Mouse (Mus musculus) gastrocnemius, adult 18-20 months (tissue): ENCODE measurements at regions not wholly inside any gene's neighbourhood (a gene's known extent, or its start where the extent isn't known, plus 50 kb on each side); places are given as distances from the start of the nearest gene placed in this dataset.
"Not testable (repeated sequence)": the region's sequence is repeated elsewhere in the genome, so short reads cannot be mapped to it uniquely, and the experiment has no call there.

Source experiments
- DNase-seq: peaks from one replicate; pipeline ENCODE4 v3.0.0; 2021; ENCODE audit warnings: low spot score

- no peak for DNase-seq
Observed at GRCm38 (mm10) chr3:21726747-21727505, 349.5 kb upstream of the Tbl1xr1 start.

- no peak for DNase-seq
Observed at GRCm38 (mm10) chr3:21728019-21728418, 348.4 kb upstream of the Tbl1xr1 start.

GRCm38 (mm10) chr3:21729328-21729727, 347.1 kb upstream of the Tbl1xr1 start:
- no peak for DNase-seq

DNA sequence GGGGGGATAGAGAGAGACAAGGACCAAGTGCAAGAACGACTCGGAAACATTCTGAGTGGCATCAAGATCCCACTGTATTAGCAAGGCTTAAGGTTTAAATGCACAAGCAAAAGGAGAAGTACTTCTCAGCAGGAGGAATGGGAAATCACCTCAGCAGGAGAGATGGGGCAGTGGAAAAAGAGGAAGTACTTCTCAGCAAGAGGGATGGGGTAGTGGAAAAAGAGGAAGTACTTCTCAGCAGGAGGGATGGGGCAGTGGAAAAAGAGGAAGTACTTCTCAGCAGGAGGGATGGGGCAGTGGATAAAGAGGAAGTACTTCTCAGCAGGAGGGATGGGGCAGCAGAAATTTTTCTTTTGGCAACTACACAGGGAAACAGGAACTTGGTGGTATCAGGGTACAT, 340.8 kb upstream of the Tbl1xr1 start:
- DNase-seq = not testable (repeated sequence)

GRCm38 (mm10) chr3:21739720-21740119, 336.7 kb upstream of the Tbl1xr1 start:
- no peak for DNase-seq

DNA sequence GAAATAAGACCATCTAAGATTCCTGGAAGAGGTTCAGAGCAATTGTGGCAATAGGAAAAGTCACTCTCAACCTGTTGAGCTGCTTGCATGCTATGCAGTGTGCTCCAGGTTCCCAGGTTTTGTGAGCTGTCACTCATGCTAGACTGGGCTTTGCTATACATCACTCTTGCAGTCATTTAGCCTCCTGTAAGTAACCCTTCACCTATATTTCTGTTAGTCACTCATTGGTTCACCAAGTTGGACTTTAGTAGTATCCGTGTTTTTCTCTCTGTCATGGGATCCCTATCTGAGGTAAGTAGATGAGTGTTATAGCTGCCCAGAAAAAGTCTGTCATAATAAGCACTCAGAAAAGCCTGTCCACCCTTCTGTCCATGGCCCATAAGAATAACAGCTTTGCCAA, 332.3 kb upstream of the Tbl1xr1 start:
- no peak for DNase-seq

GRCm38 (mm10) chr3:21760516-21761218, 315.8 kb upstream of the Tbl1xr1 start:
- no peak for DNase-seq

GRCm38 (mm10) chr3:21761219-21761600, 315.2 kb upstream of the Tbl1xr1 start:
- DNase-seq = no peak

GRCm38 (mm10) chr3:21761909-21762308, 314.5 kb upstream of the Tbl1xr1 start:
- DNase-seq = no peak

- DNase-seq = no peak
Observed at GRCm38 (mm10) chr3:21768081-21768480, 308.4 kb upstream of the Tbl1xr1 start.

GRCm38 (mm10) chr3:21769920-21770547, 306.4 kb upstream of the Tbl1xr1 start:
- DNase-seq = peak; percentile 19

DNA sequence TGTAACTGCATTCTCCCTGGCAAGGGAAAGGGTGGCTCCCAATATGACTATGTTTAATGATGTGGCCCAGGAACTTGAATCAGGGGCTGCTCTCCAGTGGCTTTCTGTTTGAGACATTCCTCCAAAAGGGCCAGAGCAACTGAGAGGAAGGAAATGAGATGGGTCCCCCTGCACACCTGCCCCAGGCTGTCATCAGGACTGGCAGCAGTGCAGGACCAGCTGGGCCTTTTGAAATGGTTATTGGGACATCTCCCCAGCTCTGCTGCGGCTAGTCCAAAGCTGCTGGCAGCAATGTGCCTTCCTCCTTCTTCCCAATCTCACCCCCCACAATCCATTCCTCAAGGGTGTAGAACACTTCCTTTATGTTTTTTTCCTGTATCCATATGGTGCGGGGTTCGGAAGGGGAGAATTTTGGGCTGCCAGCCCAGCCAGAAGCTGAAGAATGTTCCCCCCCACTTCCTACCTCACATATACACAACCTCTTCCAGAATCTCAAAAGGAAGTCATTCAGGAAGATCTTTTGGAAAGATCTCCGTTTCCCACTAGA, 304.6 kb upstream of the Tbl1xr1 start:
- DNase-seq = no peak

- DNase-seq = no peak
Observed at GRCm38 (mm10) chr3:21774172-21774842, 302.1 kb upstream of the Tbl1xr1 start.

- DNase-seq = no peak
Observed at GRCm38 (mm10) chr3:21778789-21779188, 297.7 kb upstream of the Tbl1xr1 start.

DNA sequence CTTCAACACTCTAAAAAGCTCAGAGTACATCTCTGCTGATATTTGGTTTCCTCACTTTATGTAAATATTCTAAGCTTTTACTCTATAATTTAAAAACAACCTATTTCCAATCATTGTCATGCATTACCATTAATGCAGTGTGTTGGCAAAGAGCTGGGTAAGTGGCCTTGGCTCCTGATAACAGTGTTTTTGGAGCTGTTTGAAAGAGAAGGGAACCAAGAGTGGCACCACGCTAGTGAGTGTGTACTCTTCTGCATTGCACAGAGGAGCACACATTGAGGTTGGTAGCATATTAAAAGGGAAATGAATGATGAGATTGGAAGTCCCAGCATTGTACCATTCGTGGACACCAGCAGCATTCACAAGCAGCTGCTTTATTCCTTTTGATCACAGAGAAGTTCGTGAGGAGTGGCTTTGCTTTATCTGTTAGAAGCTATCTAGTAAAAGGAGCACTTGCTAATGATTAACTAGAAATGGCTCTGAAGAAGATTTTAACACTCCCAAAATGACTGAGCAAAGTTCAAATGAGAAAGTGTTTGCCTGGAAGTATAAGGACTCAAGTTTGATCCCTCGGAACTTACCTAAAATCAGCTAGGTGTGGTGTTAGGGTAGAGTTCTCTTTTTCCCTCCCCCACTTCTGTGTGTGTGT, 284.3 kb upstream of the Tbl1xr1 start:
- no peak for DNase-seq

DNA sequence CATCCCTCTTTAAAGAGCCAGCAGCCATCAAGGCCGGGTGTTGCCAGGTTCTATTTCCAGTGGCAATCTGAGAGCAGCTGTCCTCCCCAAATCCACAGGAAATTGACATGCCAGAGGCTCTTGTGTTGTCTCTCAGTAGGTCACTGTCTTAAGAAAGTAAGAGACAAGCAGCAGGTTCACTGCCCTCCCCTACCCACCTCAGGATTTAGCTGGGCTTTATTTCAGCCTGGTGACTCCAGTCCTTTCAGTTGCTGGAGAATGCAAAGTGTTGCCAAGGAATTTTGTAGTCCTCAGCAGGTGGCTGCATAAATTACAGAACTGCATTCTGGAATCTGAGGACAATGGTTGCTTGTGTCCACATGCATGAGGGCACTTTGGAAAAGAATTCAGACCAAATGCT, 278.3 kb upstream of the Tbl1xr1 start:
- DNase-seq = no peak

DNA sequence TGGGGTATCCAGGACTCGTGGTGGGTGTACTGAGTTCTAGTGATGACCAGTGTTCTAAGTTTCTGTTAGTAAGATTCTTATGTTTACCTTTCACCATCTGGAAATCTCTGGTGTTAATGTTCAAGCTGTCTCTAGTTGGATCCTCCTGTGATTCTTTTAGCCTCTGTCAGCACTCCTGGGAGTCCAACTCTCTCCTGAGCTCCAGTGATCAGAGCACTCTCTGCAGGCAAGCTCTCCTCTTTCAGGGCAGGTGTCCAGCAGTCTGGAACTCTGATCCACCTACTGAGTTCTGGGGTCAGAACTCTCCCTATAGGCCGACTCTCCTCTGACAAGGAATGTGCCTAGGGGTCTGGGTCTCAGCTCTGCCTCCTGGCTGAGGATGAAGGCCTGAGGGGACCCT, 272.6 kb upstream of the Tbl1xr1 start:
- DNase-seq = not testable (repeated sequence)

- no peak for DNase-seq
Observed at GRCm38 (mm10) chr3:21806494-21807157, 269.8 kb upstream of the Tbl1xr1 start.

DNA sequence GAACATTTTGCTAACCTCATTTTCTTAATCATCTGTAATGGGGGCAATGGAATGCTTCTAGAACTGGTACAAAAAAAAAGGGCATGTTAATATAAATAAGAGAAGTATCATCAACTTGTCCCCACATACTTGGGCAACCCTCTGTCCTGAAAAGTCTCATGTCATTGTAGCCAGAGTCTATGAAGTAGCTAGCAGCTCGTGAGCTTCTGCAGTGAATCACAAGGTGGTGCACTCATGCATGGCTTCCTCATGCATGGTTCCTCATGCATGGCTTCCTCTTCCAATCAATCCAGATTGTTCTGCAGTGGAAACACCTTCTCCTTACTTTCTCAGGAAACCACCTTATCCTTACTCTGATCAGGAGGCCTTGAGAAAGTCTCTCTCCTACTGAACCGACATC, 267.9 kb upstream of the Tbl1xr1 start:
- DNase-seq = no peak

DNA sequence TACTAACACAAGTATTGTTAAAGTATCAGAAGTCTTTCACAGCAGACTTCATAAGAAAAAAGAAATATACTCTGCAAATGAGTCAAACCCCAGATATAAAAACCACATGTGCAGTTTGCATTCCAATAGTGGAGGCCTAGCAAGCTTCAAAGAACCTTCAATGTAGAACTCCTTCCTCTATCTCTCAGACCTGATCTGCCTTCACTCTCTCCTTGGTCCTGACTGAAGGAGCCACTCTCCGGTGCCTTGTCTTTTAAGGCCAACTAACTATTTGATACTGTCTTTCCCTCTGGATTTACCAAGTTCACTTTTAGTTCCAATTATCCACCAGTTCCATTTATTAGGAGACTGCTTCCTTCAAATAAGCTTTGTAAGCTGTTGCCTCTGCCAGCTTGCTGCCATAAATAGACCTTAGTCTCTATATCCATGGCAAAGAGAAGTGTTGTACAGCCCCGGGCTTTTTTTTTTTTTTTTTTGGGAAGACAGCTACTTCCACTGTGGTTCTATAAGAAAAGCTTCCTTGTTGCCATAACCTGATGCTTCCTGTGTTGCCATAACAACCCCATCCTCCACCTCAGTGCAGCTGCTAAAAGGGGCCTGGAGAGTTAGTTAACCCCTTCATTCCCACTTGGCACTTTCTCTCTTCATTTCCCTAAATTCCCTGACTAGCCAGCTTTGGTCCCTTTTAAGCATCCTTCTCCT, 266.5 kb upstream of the Tbl1xr1 start:
- no peak for DNase-seq
